Mouse (Mus musculus) regulatory T cell (primary cell): Measurements from ENCODE around the gene Manba.
"Not testable (repeated sequence)": the region's sequence is repeated elsewhere in the genome, so short reads cannot be mapped to it uniquely, and the experiment has no call there.

ENCODE experiments used
- in situ Hi-C: fragments of 300-600 bp; cut with MboI, MseI; formaldehyde crosslinking; loops from one replicate; pipeline ENCODE4 v1.15.1; 2025; ENCODE audit warnings: high pct_unique_total_duplicates

The Manba gene

GRCm38 (mm10) chr3:135485128-135485899, at the start of gene Manba:
TSS of gene Manba (plus strand) at chr3:135485611.
- in situ Hi-C loops: no loop called here

GRCm38 (mm10) chr3:135436901-135437616, 48.4 kb upstream of the Manba start:
- in situ Hi-C loops: no loop called here

- in situ Hi-C loops: no loop called here
Measured at GRCm38 (mm10) chr3:135437758-135438495, 47.5 kb upstream of the Manba start, which contains the start of gene Ube2d3. TSS of gene Ube2d3 (plus strand) at chr3:135438149.

GRCm38 (mm10) chr3:135438531-135438912, 46.9 kb upstream of the Manba start:
- in situ Hi-C loops: no loop called here

GRCm38 (mm10) chr3:135438913-135439531, 46.4 kb upstream of the Manba start:
- in situ Hi-C loops: no loop called here

GRCm38 (mm10) chr3:135439651-135440050, 45.8 kb upstream of the Manba start:
- in situ Hi-C loops: no loop called here

GRCm38 (mm10) chr3:135440221-135440620, 45.2 kb upstream of the Manba start:
- in situ Hi-C loops: no loop called here

GRCm38 (mm10) chr3:135440621-135441020, 44.8 kb upstream of the Manba start:
- in situ Hi-C loops: no loop called here

GRCm38 (mm10) chr3:135444930-135445329, 40.5 kb upstream of the Manba start:
- in situ Hi-C loops: no loop called here

GRCm38 (mm10) chr3:135458981-135459380, 26.4 kb upstream of the Manba start:
- in situ Hi-C loops: no loop called here

GRCm38 (mm10) chr3:135468402-135468801, 17.0 kb upstream of the Manba start:
- in situ Hi-C loops: loop anchor here (10.0 kb wide), 1 partner anchor 146 kb away; no protein-coding TSS in a partner anchor

- in situ Hi-C loops: loop anchor here (10.0 kb wide), 1 partner anchor 146 kb away; no protein-coding TSS in a partner anchor
Measured at GRCm38 (mm10) chr3:135469146-135469545, 16.3 kb upstream of the Manba start.

GRCm38 (mm10) chr3:135469974-135470373, 15.4 kb upstream of the Manba start:
- in situ Hi-C loops: loop anchor here (10.0 kb wide), 1 partner anchor 145 kb away; no protein-coding TSS in a partner anchor

- in situ Hi-C loops: no loop called here
Measured at GRCm38 (mm10) chr3:135470823-135471222, 14.6 kb upstream of the Manba start.

GRCm38 (mm10) chr3:135475025-135475424, 10.4 kb upstream of the Manba start:
- in situ Hi-C loops: no loop called here

- in situ Hi-C loops: no loop called here
Measured at GRCm38 (mm10) chr3:135476286-135476685, 9.1 kb upstream of the Manba start.

GRCm38 (mm10) chr3:135476977-135477376, 8.4 kb upstream of the Manba start:
- in situ Hi-C loops: no loop called here

- in situ Hi-C loops: not testable (repeated sequence)
Measured at GRCm38 (mm10) chr3:135479090-135479489, 6.3 kb upstream of the Manba start.

- in situ Hi-C loops: no loop called here
Measured at GRCm38 (mm10) chr3:135480767-135481166, 4.6 kb upstream of the Manba start.

GRCm38 (mm10) chr3:135481608-135482007, 3.8 kb upstream of the Manba start:
- in situ Hi-C loops: no loop called here

GRCm38 (mm10) chr3:135484650-135485049, 761 bp upstream of the Manba start:
- in situ Hi-C loops: not testable (repeated sequence)

- in situ Hi-C loops: no loop called here
Measured at GRCm38 (mm10) chr3:135485900-135486241, 460 bp downstream of the Manba start.
